7 mouse cellular contexts compared by ENCODE assay signal in the genomic region with DNA sequence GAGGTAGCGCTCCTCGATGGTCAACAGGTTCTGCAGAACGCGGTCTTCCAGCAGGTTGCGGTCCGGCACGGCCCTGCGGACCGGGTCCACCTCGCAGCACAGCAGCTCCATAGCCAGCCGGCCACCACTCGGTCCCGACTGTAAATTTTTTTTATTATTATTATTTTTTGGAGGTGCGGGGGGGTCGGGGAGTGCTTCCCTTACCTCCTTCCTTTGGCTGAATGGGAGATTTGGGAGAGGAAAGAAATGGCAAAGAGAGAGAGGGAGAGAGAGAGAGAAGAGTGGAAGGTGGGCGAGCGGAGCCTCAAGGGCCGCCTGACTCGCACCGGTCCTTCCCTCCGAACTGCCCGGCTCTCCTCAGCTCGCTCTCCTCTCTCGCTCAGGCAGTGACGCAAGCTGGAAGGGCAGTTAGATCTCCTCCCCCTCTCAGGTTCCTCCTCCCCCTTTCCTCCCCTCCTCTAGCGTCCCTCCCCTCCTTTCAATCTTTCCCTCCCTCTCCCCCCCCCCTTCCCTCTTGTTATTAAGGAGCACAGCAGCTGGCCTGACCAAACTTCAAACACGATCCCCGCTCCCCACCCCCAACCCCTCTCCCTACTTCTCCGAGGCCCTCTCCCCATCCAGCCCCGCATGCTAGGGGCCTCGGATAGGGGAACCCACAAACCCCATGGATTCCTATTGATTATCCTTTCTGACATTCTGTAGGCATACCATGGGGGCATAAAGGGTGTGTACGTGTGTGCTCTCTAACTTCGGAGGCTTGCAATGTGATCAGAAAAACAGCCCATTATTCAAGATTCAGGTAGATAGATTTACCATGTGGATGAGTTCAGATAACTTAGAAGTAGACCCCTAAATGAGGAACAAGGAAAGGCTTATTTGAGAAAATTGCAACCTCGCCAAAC. TPM values are rescaled to one million over a fixed set of nuclear protein-coding genes. Genes with fewer than 3 reads are reported as not detected.
DNase-seq lines count a peak whose midpoint lies in the region; ATAC-seq and TF ChIP-seq lines count a peak whose summit lies in the region.

No protein-coding gene starts in this region.

- no peak for TF ChIP-seq CTCF in bone marrow, adult 2 months (IDR thresholded peaks at IDR 0.05; ENCODE audit: control insufficient read depth, insufficient read depth, low read length)

- peak; percentile 56 for DNase-seq in MN1 (ENCODE audit: low spot score)
- peak; percentile 66 to 69 for DNase-seq in frontal cortex, postnatal 36 days (ENCODE audit: low spot score in 2 of 2)
- DNase-seq in hindbrain, embryonic 14.5 days (ENCODE audit: low spot score), result peak; percentile 57
- peak; percentile 89 for DNase-seq in limb, embryonic 11.5 days (ENCODE audit: low spot score)
- peak; percentile 90 for DNase-seq in midbrain, embryonic 10.5 days (ENCODE audit: low spot score)
- peak; percentile 76 for DNase-seq in skeletal muscle tissue, adult 2 months (ENCODE audit: low read depth, low spot score)

- peak overlapping the region; percentile 79 for H3K4me3 ChIP-seq in bone marrow, adult 2 months (replicated peaks; ENCODE audit: control insufficient read depth, low read depth, low read length)
- H3K4me3 ChIP-seq in hindbrain, embryonic 14.5 days (replicated peaks; ENCODE audit: low read length), result peak overlapping the region; percentile 47
- H3K4me3 ChIP-seq in limb, embryonic 11.5 days (ENCODE audit: low read depth, low read length), result peak overlapping the region; percentile 84
- H3K4me3 ChIP-seq in midbrain, embryonic 10.5 days, result peak overlapping the region; percentile 95

- no peaks in the 10 kb centered on the region for H3K36me3 ChIP-seq in hindbrain, embryonic 14.5 days (replicated peaks; ENCODE audit: control insufficient read depth, insufficient read depth)
- peaks cover 4% of the 10 kb centered on the region for H3K36me3 ChIP-seq in limb, embryonic 11.5 days (ENCODE audit: control insufficient read depth, insufficient read depth, low read length)
- peaks cover 29% of the 10 kb centered on the region for H3K36me3 ChIP-seq in midbrain, embryonic 10.5 days

- H3K4me2 ChIP-seq in hindbrain, embryonic 14.5 days (replicated peaks), result peak overlapping the region; percentile 79
- peak overlapping the region; percentile 87 for H3K4me2 ChIP-seq in limb, embryonic 11.5 days (ENCODE audit: low read depth, severe bottlenecking)

- peak; percentile 45; the same call in 1 of the 2 replicates for ATAC-seq in hindbrain, embryonic 14.5 days (ENCODE audit: low FRiP score)
- peak; percentile 53 for ATAC-seq in limb, embryonic 11.5 days (ENCODE audit: insufficient number of reproducible peaks, low FRiP score, low TSS enrichment, low read depth)

- WGBS in bone marrow, adult 2 months, result under 1% methylated on average over 33 of the region's 34 CpGs
- under 1% methylated on average over 33 of the region's 34 CpGs for WGBS in hindbrain, embryonic 14.5 days
- under 1% methylated on average over 34 of the region's 34 CpGs for WGBS in limb, embryonic 11.5 days
- under 1% methylated on average over 31 of the region's 34 CpGs for WGBS in midbrain, embryonic 10.5 days

- TF ChIP-seq POLR2A in bone marrow, adult 2 months (IDR thresholded peaks at IDR 0.05; ENCODE audit: borderline replicate concordance, control insufficient read depth, low read depth, low read length), result peak; percentile 93

- peak overlapping the region; percentile 54 for H3K9ac ChIP-seq in hindbrain, embryonic 14.5 days
- peak overlapping the region; percentile 96 for H3K9ac ChIP-seq in limb, embryonic 11.5 days (ENCODE audit: low read length)

- peaks cover 67% of the 10 kb centered on the region for H3K27me3 ChIP-seq in hindbrain, embryonic 14.5 days (ENCODE audit: control insufficient read depth, insufficient read depth, low read length)
- no peaks in the 10 kb centered on the region for H3K27me3 ChIP-seq in limb, embryonic 11.5 days (ENCODE audit: control insufficient read depth, insufficient read depth, low read length)
- peaks cover 33% of the 10 kb centered on the region for H3K27me3 ChIP-seq in midbrain, embryonic 10.5 days (ENCODE audit: low read depth, poor library complexity, severe bottlenecking)

- peak overlapping the region; percentile 30; the same call in 1 of the 2 replicates for H3K27ac ChIP-seq in bone marrow, adult 2 months (ENCODE audit: control insufficient read depth, insufficient read depth, low read depth, low read length, poor library complexity)
- H3K27ac ChIP-seq in hindbrain, embryonic 14.5 days, result no peak overlapping the region
- H3K27ac ChIP-seq in limb, embryonic 11.5 days (replicated peaks; ENCODE audit: low read depth, low read length), result peak overlapping the region; percentile 97
- H3K27ac ChIP-seq in midbrain, embryonic 10.5 days (replicated peaks), result peak overlapping the region; percentile 98

- no peaks in the 10 kb centered on the region; the same call in 1 of the 2 replicates for H3K4me1 ChIP-seq in bone marrow, adult 2 months (ENCODE audit: control insufficient read depth, insufficient read depth, low read length)
- peaks cover 48% of the 10 kb centered on the region for H3K4me1 ChIP-seq in hindbrain, embryonic 14.5 days (replicated peaks; ENCODE audit: control insufficient read depth, insufficient read depth, low read length)
- peaks cover 21% of the 10 kb centered on the region for H3K4me1 ChIP-seq in limb, embryonic 11.5 days (ENCODE audit: control insufficient read depth, insufficient read depth, low read length)
- peaks cover 85% of the 10 kb centered on the region for H3K4me1 ChIP-seq in midbrain, embryonic 10.5 days

- no peaks in the 10 kb centered on the region for H3K9me3 ChIP-seq in hindbrain, embryonic 14.5 days (ENCODE audit: control insufficient read depth, low read length)
- H3K9me3 ChIP-seq in limb, embryonic 11.5 days (ENCODE audit: control insufficient read depth, low read length), result no peaks in the 10 kb centered on the region
- H3K9me3 ChIP-seq in midbrain, embryonic 10.5 days (replicated peaks), result no peaks in the 10 kb centered on the region

RNA-seq across cellular contexts. Expression of a gene that starts 1.1 kb away (rescaled TPM):
- polyA plus RNA-seq in bone marrow, adult 2 months (2011; ENCODE audit: insufficient read depth, insufficient read length, low replicate concordance, missing spikeins), result 20.3 and 80.6 TPM in 2 replicates
- polyA plus RNA-seq in hindbrain, embryonic 14.5 days (2014; fragmentation: Nextera tagmentation; extraction: Ambion mirVana), result 163 and 239 TPM in 2 replicates
- 1,093 and 1,097 TPM in 2 replicates for polyA plus RNA-seq in limb, embryonic 11.5 days (2014; fragmentation: Nextera tagmentation; extraction: Ambion mirVana)
- 1,714 and 1,799 TPM in 2 replicates for polyA plus RNA-seq in midbrain, embryonic 10.5 days (2016; fragmentation: Nextera tagmentation; extraction: Ambion mirVana)

RNA-seq across cellular contexts. Expression of a gene that starts 41.6 kb away (rescaled TPM):
- 0.43 and 6.6 TPM in 2 replicates for polyA plus RNA-seq in bone marrow, adult 2 months (2011; ENCODE audit: insufficient read depth, insufficient read length, low replicate concordance, missing spikeins)
- polyA plus RNA-seq in hindbrain, embryonic 14.5 days (2014; fragmentation: Nextera tagmentation; extraction: Ambion mirVana), result 6.5 and 6.9 TPM in 2 replicates
- polyA plus RNA-seq in limb, embryonic 11.5 days (2014; fragmentation: Nextera tagmentation; extraction: Ambion mirVana), result 4.3 and 4.5 TPM in 2 replicates
- 6.8 and 8.7 TPM in 2 replicates for polyA plus RNA-seq in midbrain, embryonic 10.5 days (2016; fragmentation: Nextera tagmentation; extraction: Ambion mirVana)
